Mouse (Mus musculus): Measurements from ENCODE around the gene Ttbk2. TPM values are rescaled to one million over a fixed set of nuclear protein-coding genes. Genes with fewer than 3 reads are reported as not detected.

Gene Ttbk2
- polyA plus RNA-seq, 1 experiment from 2014 or later = 3.8 TPM

GRCm38 (mm10) chr2:120731167-120731862, 119.1 kb downstream of the Ttbk2 start:
- H3K9me3 ChIP-seq = no peaks in the 10 kb centered on the region
- H3K27ac ChIP-seq = peak overlapping the region; percentile 97
- no peaks in the 10 kb centered on the region for H3K27me3 ChIP-seq
- H3K4me1 ChIP-seq = peaks cover 27% of the 10 kb centered on the region
- H3K4me3 ChIP-seq = peak overlapping the region; percentile 97
- under 1% methylated on average over 61 of the region's 61 CpGs for WGBS
- peaks cover 24% of the 10 kb centered on the region for H3K36me3 ChIP-seq
- ATAC-seq (ENCODE audit: borderline replicate concordance, extremely low read depth, low FRiP score, low TSS enrichment) = peak; percentile 97
- H3K9ac ChIP-seq = peak overlapping the region; percentile 97
- H3K4me2 ChIP-seq = peak overlapping the region; percentile 91

DNA sequence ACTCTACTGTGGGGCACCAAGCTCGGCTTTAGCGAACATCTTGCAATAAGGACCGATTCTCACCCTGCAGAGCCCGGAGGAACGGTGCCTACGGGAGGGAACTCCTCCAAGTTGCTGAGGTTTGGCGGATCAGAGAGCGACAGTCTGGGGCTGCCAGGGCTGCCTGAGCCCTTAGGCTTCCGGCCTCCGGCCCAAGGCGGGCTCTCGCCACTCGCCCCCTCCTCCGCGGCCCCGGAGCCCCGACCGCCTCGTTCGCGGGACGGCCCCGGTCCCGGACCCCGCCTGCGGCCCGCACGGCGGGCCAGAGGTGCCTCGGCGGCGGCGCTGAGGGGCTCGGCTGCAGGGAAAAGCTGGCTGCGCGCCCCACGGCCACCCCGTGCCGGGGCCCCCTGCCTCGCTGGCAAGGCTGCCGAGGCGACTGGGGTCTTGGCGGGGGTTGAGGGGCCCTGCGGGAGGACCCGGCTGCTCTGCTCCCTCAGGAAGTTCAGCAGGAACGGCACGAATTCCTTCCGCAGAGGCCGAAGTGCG, 119.7 kb downstream of the Ttbk2 start:
- WGBS = under 1% methylated on average over 50 of the region's 50 CpGs
- Histone ChIP-seq H3K4me1 (peaks cover 27% of the 10 kb centered on the region), H3K27ac (peak overlapping the region; percentile 97), H3K9ac (peak overlapping the region; percentile 97), H3K4me2 (peak overlapping the region; percentile 91), H3K27me3 (no peaks in the 10 kb centered on the region), H3K4me3 (peak overlapping the region; percentile 97), H3K36me3 (peaks cover 31% of the 10 kb centered on the region), H3K9me3 (no peaks in the 10 kb centered on the region)
- peak; percentile 61 for ATAC-seq (ENCODE audit: borderline replicate concordance, extremely low read depth, low FRiP score, low TSS enrichment)

DNA sequence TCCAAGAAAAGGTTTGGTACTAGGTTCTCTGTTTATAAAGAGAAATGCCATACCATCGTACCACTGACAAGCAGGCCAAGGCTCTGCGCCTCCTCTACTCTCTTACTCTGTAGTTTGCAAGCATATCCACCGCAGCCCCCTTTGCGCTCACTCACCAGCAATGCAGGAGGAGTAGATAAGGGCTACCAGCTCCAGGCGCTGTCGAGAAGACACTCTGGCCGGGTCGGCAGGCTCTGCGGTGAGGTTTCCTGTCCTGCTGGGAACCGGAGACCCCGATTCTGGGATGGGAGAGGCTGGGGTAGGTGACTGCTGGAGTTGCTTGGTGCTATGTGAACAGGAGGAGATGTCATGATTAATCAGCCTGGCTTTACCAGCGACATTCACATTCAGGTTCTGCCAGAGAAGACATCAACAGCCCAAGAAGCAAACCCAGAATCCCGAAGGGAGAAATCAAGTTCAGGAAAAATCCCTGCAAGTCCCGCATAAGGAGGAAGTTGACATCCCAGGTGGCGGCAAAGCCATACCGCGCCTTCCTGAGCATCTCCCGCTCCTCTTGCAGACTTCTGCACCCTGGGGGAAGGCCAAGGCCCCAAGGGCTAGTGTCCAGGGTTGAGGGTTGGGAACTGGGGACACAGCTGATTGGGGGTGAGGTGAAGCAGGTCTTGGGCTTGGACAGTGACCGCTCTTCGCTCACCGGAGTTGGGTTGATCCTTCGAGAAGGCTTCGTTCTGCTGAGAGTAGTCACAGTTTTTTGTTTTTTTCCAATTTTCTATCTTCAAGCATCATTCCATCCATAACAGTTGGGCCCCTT, 120.4 kb downstream of the Ttbk2 start:
- H3K4me3 ChIP-seq = peak overlapping the region; percentile 97
- ATAC-seq (ENCODE audit: borderline replicate concordance, extremely low read depth, low FRiP score, low TSS enrichment) = no peak
- H3K27me3 ChIP-seq = no peaks in the 10 kb centered on the region
- H3K9me3 ChIP-seq = no peaks in the 10 kb centered on the region
- H3K4me1 ChIP-seq = peaks cover 27% of the 10 kb centered on the region
- 3% methylated on average over 23 of the region's 23 CpGs for WGBS
- 0 out of 2 replicates have a peak overlapping the region, but pooled peaks have one; percentile 97 for H3K27ac ChIP-seq
- H3K4me2 ChIP-seq = peak overlapping the region; percentile 91
- peaks cover 37% of the 10 kb centered on the region for H3K36me3 ChIP-seq
- peak overlapping the region; percentile 97 for H3K9ac ChIP-seq

DNA sequence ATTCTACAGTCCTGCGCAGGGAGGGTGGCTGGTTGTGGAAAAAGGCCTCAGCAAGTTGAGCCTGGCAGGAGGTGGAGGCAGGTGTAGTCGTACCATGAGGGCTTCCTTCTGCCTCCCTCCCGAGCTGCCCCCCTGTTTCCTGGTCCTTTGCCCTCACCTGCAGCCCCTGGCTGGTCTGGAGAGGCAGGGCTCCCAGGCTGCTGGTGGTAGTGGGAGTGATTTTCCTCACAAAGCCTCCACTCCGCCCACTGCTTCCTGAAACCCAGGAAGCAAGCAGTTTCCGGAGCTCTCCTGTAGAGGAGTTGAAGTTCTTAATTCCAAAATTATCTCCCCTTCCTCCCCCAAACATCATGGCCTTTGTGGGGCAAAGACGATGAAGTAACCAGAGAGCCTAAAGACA, 126.2 kb downstream of the Ttbk2 start:
- H3K36me3 ChIP-seq = peaks cover 92% of the 10 kb centered on the region
- no peak for ATAC-seq (ENCODE audit: borderline replicate concordance, extremely low read depth, low FRiP score, low TSS enrichment)

DNA sequence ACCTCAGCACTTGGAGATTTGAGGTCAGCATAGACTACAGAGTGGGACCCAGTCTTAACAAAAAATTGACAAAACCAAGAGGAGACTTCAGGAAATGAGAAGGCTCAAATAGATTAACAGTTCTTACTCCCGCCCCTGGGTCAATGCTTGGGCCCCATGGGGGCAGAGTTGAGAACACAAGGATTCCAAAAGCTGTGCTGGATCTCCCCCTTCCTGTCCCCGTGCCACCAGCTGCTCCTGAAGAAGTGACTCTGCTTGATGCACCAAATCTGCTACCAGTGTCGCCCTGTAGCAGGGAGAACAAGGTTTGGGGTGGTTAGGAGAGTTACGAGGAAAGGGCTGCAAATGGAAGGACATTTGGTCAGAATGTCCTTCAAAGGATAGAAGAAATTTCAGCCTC, 126.8 kb downstream of the Ttbk2 start:
- Histone ChIP-seq H3K4me1 (peaks cover 3% of the 10 kb centered on the region), H3K9ac (no peak overlapping the region), H3K27me3 (no peaks in the 10 kb centered on the region), H3K4me2 (no peak overlapping the region), H3K4me3 (no peak overlapping the region), H3K9me3 (no peaks in the 10 kb centered on the region), H3K27ac (no peak overlapping the region), H3K36me3 (peaks cover 96% of the 10 kb centered on the region)
- ATAC-seq (ENCODE audit: borderline replicate concordance, extremely low read depth, low FRiP score, low TSS enrichment) = no peak
- 62% methylated on average over 4 of the region's 4 CpGs for WGBS

More for the DNA sequence above, 126.2 kb downstream of the Ttbk2 start:
- Histone ChIP-seq H3K9me3 (no peaks in the 10 kb centered on the region), H3K4me3 (no peak overlapping the region), H3K27ac (no peak overlapping the region), H3K9ac (no peak overlapping the region), H3K4me1 (peaks cover 9% of the 10 kb centered on the region), H3K27me3 (no peaks in the 10 kb centered on the region), H3K4me2 (no peak overlapping the region)
- WGBS = 75% methylated on average over 6 of the region's 6 CpGs

DNA sequence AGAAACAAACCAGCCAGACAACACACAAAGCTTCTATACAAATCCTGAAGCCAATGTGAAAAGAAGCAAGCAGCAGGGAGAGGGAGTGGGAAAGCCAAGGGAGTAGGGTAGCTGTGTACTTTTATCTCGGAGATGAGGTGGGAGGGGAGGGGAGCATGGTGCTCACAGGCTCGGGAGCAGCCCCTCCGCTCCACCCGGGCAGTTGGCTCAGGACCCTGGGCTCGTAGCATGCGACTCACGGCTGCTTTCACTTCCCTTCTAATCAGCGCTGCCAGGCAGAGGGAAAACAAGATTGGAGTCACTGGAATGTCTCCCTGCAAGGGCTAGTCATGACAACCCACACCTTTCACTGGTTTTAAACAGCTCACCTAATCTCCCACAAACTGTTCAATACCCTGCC, 127.9 kb downstream of the Ttbk2 start:
- H3K4me3 ChIP-seq = no peak overlapping the region
- no peaks in the 10 kb centered on the region for H3K9me3 ChIP-seq
- H3K4me2 ChIP-seq = no peak overlapping the region
- no peaks in the 10 kb centered on the region for H3K27me3 ChIP-seq
- WGBS = 71% methylated on average over 8 of the region's 8 CpGs
- H3K36me3 ChIP-seq = peaks cover 96% of the 10 kb centered on the region
- H3K27ac ChIP-seq = no peak overlapping the region
- no peak overlapping the region for H3K9ac ChIP-seq
- ATAC-seq (ENCODE audit: borderline replicate concordance, extremely low read depth, low FRiP score, low TSS enrichment) = no peak
- H3K4me1 ChIP-seq = no peaks in the 10 kb centered on the region

DNA sequence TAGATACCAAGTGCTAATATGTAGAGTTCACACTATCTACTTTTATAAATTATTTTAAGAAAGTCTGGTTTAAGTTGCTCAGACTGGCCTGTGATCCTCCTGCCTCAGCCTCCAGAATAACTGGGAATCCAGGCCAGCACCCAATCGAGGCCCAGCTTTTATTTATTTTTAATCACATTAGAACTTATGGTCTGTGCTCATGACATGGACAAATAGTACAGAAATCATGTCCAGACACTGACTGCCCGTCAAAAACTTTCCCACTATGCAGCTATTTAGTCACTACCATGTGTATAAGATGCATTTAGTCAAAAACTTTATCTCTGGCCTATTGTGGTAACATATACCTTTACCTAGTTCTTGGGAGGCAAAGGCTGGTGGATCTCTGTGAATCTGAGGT, 128.5 kb downstream of the Ttbk2 start:
- Histone ChIP-seq H3K9me3 (no peaks in the 10 kb centered on the region), H3K4me3 (no peak overlapping the region), H3K27ac (no peak overlapping the region), H3K27me3 (no peaks in the 10 kb centered on the region), H3K36me3 (peaks cover 96% of the 10 kb centered on the region), H3K9ac (no peak overlapping the region), H3K4me1 (no peaks in the 10 kb centered on the region), H3K4me2 (no peak overlapping the region)
- 87% methylated on average over 2 of the region's 2 CpGs for WGBS
- no peak for ATAC-seq (ENCODE audit: borderline replicate concordance, extremely low read depth, low FRiP score, low TSS enrichment)

- no peak overlapping the region for H3K4me2 ChIP-seq
- H3K36me3 ChIP-seq = peaks cover 94% of the 10 kb centered on the region
- no peak overlapping the region for H3K9ac ChIP-seq
- WGBS = 87% methylated on average over 6 of the region's 6 CpGs
- no peak overlapping the region for H3K27ac ChIP-seq
- no peaks in the 10 kb centered on the region for H3K27me3 ChIP-seq
- H3K9me3 ChIP-seq = no peaks in the 10 kb centered on the region
- H3K4me1 ChIP-seq = no peaks in the 10 kb centered on the region
- ATAC-seq (ENCODE audit: borderline replicate concordance, extremely low read depth, low FRiP score, low TSS enrichment) = no peak
- no peak overlapping the region for H3K4me3 ChIP-seq
These were observed 129.6 kb downstream of the Ttbk2 start for GRCm38 (mm10) chr2:120720821-120721220.

GRCm38 (mm10) chr2:120718496-120718895, 131.9 kb downstream of the Ttbk2 start:
- Histone ChIP-seq H3K27ac (no peak overlapping the region), H3K4me1 (no peaks in the 10 kb centered on the region), H3K36me3 (peaks cover 94% of the 10 kb centered on the region), H3K9me3 (no peaks in the 10 kb centered on the region), H3K9ac (no peak overlapping the region), H3K4me3 (no peak overlapping the region), H3K4me2 (no peak overlapping the region), H3K27me3 (no peaks in the 10 kb centered on the region)
- ATAC-seq (ENCODE audit: borderline replicate concordance, extremely low read depth, low FRiP score, low TSS enrichment) = no peak
- 93% methylated on average over 8 of the region's 8 CpGs for WGBS

- H3K9ac ChIP-seq = no peak overlapping the region
- no peaks in the 10 kb centered on the region for H3K9me3 ChIP-seq
- H3K27ac ChIP-seq = no peak overlapping the region
- no peaks in the 10 kb centered on the region for H3K4me1 ChIP-seq
- 88% methylated on average over 3 of the region's 3 CpGs for WGBS
- H3K27me3 ChIP-seq = no peaks in the 10 kb centered on the region
- H3K36me3 ChIP-seq = peaks cover 66% of the 10 kb centered on the region
- no peak overlapping the region for H3K4me3 ChIP-seq
- no peak for ATAC-seq (ENCODE audit: borderline replicate concordance, extremely low read depth, low FRiP score, low TSS enrichment)
- H3K4me2 ChIP-seq = no peak overlapping the region
These were observed 137.0 kb downstream of the Ttbk2 start for GRCm38 (mm10) chr2:120713441-120713840.

DNA sequence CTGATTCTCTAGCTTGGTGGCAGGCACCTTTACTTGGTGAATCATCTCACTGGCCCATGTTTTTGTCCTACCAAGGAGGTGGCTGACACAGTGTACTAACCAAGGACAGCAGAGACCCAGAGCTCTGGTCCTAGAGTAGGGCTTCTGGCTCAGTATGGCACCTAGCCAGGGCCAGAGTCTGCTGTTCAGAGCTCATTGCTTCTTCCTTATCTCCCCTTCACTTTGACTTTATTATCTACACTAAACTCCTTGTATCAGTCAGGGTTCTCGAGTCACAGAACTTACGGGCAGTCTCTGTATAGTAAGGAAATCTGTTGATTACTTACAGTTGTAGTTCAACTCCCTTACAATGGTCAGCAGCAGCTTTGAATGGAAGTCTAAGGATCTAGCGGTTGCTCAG, 139.5 kb downstream of the Ttbk2 start:
- ATAC-seq (ENCODE audit: borderline replicate concordance, extremely low read depth, low FRiP score, low TSS enrichment) = no peak
- 81% methylated on average over 3 of the region's 3 CpGs for WGBS
- H3K4me3 ChIP-seq = no peak overlapping the region
- no peak overlapping the region for H3K4me2 ChIP-seq
- no peaks in the 10 kb centered on the region for H3K9me3 ChIP-seq
- peaks cover 44% of the 10 kb centered on the region for H3K36me3 ChIP-seq
- H3K27me3 ChIP-seq = no peaks in the 10 kb centered on the region
- no peaks in the 10 kb centered on the region for H3K4me1 ChIP-seq
- H3K27ac ChIP-seq = no peak overlapping the region
- no peak overlapping the region for H3K9ac ChIP-seq

DNA sequence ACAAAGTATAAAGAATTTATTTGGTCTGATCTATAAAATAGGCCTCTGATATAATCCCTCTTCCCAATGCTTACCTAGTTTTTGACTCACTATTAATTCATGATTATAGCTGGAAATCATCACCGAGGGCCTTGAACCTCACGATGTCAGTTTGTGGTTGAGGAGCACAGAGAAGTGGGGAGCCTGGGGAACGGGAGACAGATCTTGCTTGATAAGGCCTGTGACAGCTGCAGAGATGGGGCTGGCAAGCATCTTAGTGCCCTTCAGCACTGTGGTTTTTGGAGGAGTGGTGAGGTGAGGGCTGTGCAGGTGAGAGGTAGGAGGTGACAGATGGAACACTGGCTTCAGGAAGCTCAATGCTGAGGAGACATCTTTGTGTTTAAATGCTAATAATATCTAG, 140.2 kb downstream of the Ttbk2 start:
- Histone ChIP-seq H3K4me1 (no peaks in the 10 kb centered on the region), H3K4me3 (no peak overlapping the region), H3K9ac (no peak overlapping the region), H3K36me3 (peaks cover 36% of the 10 kb centered on the region), H3K27ac (no peak overlapping the region), H3K4me2 (no peak overlapping the region), H3K9me3 (no peaks in the 10 kb centered on the region), H3K27me3 (no peaks in the 10 kb centered on the region)
- no peak for ATAC-seq (ENCODE audit: borderline replicate concordance, extremely low read depth, low FRiP score, low TSS enrichment)
- 79% methylated on average over 3 of the region's 3 CpGs for WGBS
